Mouse (Mus musculus) brown adipose tissue, adult 24 weeks (tissue): Measurements from ENCODE around the gene Ppp1r13b. TPM values are rescaled to one million over a fixed set of nuclear protein-coding genes. Genes with fewer than 3 reads are reported as not detected.

Source experiments
- H3K27ac ChIP-seq: fragments of 200-500 bp; replicated peaks from 2 replicates; pipeline ENCODE4 v1.5.1; 2012; ENCODE audit warnings: low read depth, mild to moderate bottlenecking, low read length
- H3K4me1 ChIP-seq: fragments of 200-500 bp; 2 replicates; pipeline ENCODE4 v1.6.1; 2012; ENCODE audit warnings: low read length, mixed read lengths; ENCODE audit not compliant: control insufficient read depth, insufficient read depth, insufficient read length
- H3K4me3 ChIP-seq: fragments of 200-500 bp; 2 replicates; pipeline ENCODE4 v1.5.1; 2012; ENCODE audit warnings: low read depth, mild to moderate bottlenecking, low read length, moderate library complexity; ENCODE audit not compliant: insufficient read depth
- polyA plus RNA-seq: library from polyadenylated mRNA; stranded (reverse); fragments of >200 nt; gene quantifications from 2 replicates; pipeline ENCODE4 v1.2.4, GENCODE M21; 2012; ENCODE audit not compliant: missing spikeins, insufficient read depth, insufficient read length

Gene Ppp1r13b
- polyA plus RNA-seq, 1 experiment = 5.9 TPM

DNA sequence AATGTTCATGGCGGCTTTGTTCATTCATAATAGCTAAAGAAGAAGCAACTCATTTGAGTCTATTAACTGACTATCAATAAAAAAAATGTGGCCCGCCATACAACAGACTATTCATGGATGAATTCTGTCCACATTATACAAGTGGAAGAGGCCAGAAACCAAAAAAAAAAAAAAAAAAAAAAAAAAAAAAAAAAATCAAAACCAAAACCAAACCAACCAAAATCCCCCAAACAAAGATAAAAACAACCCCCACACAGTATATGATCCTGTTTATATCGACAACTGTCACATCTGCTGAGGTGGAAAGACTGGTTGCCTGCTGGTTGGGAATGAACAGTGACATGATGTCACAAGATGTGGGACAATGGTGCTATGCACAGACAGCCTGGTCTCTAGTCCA, 32.4 kb downstream of the Ppp1r13b start:
- H3K4me1 ChIP-seq = no peaks in the 10 kb centered on the region; the same call in 1 of the 2 replicates
- H3K27ac ChIP-seq = no peak overlapping the region
- H3K4me3 ChIP-seq = no peak overlapping the region

GRCm38 (mm10) chr12:111874601-111875140, 33.2 kb downstream of the Ppp1r13b start:
- Histone ChIP-seq H3K27ac (no peak overlapping the region), H3K4me3 (no peak overlapping the region), H3K4me1 (no peaks in the 10 kb centered on the region; the same call in 1 of the 2 replicates)

DNA sequence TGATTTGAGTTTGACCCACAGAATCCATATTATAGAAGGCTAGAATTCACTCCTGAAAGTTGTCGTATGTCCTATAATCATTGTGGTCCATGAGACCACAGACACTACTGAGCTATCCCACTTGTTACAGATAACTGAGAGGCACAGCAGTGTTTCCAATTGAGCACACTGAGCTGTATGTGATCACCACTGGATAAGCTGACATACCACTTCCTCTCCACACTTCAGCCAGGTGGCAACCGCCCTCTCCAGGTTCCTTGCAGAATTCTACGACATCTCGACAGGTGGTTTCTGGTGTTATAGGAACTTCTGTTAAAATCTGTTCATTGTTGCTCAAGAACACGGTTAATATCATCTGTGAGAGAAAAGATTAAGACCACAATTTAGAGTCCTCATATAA, 35.8 kb downstream of the Ppp1r13b start:
- H3K4me1 ChIP-seq = no peaks in the 10 kb centered on the region; the same call in 1 of the 2 replicates
- no peak overlapping the region for H3K4me3 ChIP-seq
- no peak overlapping the region for H3K27ac ChIP-seq

- no peaks in the 10 kb centered on the region; the same call in 1 of the 2 replicates for H3K4me1 ChIP-seq
- H3K4me3 ChIP-seq = no peak overlapping the region
- no peak overlapping the region for H3K27ac ChIP-seq
These were observed 37.1 kb downstream of the Ppp1r13b start for GRCm38 (mm10) chr12:111870811-111871210.

GRCm38 (mm10) chr12:111869806-111870205, 38.1 kb downstream of the Ppp1r13b start:
- H3K27ac ChIP-seq = no peak overlapping the region
- no peaks in the 10 kb centered on the region for H3K4me1 ChIP-seq

GRCm38 (mm10) chr12:111864206-111864824, 43.6 kb downstream of the Ppp1r13b start:
- Histone ChIP-seq H3K27ac (no peak overlapping the region), H3K4me3 (no peak overlapping the region), H3K4me1 (no peaks in the 10 kb centered on the region)

More at GRCm38 (mm10) chr12:111869806-111870205, 38.1 kb downstream of the Ppp1r13b start:
- no peak overlapping the region for H3K4me3 ChIP-seq

DNA sequence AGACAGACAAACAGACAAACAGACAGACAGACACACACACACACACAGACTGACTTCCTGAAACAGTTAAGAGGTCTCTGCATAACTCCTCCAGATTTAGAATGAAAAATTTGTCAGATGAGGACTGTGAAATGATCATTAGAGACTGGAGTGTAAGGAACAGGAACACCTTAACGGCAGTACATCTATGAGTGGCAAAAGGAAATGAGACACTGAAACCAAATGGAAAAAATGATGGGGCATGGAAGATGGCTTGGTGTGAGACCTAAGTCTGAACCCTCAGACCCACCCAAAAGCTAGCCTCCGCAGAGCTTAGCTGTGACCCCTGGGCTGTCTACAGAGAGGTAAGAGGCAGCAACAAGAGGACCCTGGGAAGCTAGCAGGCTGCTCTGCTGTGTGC, 52.5 kb downstream of the Ppp1r13b start:
- no peaks in the 10 kb centered on the region for H3K4me1 ChIP-seq
- no peak overlapping the region for H3K27ac ChIP-seq
- H3K4me3 ChIP-seq = no peak overlapping the region

DNA sequence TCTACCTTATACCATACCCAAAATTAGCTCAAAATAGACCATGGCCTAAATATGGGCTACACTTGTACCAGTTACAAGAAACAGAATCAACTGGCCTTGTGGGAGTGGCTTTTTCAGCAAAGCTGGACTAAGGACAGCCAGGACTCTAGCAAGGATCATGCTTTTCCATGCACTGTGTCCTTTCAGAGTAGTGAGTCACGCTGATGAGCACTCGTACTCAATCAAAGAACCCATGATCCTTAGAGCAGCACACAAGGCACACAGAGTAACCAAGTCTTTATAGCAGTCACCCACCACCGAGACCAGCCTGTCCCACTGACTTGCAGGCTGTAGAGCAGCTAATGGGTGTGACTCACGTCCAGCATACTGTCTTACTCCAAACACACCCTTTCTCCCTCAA, 54.4 kb downstream of the Ppp1r13b start:
- no peaks in the 10 kb centered on the region for H3K4me1 ChIP-seq
- no peak overlapping the region for H3K27ac ChIP-seq
- no peak overlapping the region for H3K4me3 ChIP-seq

DNA sequence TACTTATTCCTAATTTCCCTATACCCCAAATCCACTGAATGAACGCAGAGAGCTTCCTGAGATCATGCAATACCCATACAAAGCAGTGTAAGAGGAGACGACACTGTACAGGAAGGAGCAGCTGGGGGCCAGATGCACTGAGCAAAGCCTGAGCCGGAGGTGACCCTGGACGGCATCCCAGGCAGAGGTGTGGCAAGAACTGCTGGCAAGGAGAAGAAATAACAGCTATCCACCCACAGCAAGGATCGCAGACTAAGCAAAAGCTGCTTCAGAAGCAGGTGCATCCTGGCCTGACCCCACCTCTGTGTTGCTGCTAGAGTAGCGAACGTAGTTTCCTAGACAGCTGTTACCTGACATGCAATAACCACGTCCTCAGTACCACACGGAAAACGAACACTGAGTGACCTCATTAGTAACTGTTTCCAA, 54.9 kb downstream of the Ppp1r13b start:
- no peaks in the 10 kb centered on the region for H3K4me1 ChIP-seq
- H3K27ac ChIP-seq = no peak overlapping the region
- no peak overlapping the region for H3K4me3 ChIP-seq

DNA sequence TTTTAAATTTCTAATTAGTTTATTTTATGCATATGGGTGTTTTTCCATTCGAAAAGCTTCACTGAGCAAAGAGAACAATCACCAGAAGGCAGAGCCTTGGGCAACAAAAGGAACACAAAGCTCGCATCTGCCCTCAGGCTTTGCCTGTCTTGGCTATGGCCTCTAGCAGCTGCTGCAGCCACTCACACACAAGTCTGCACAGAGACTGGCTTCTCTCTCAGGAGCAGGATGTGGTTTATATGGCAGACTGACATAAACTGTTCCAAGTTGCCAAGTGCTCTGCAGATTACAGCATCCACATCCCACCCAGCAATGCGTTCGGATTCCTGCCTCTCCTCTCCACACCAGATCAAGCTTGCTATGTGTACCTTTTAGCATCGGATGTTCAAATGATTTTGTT, 56.2 kb downstream of the Ppp1r13b start:
- Histone ChIP-seq H3K4me1 (no peaks in the 10 kb centered on the region), H3K27ac (no peak overlapping the region), H3K4me3 (no peak overlapping the region)

DNA sequence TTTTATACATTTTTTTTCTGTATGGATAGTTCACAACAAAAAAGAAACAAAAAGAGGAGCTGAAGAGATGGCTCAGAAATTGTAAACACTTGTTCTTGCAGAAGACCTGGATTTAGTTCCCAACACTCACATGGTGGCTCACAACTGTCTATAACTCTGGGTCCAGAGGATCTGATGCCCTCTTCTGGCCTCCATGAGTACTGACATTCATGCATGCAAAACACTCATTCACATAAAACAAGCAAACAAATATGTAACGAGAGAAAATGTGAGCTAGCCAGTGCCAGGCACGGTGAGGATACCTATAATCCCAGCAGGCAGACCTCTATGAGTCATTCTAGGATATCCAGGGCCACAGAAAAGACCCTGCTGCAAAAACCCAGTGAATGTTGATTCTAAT, 56.7 kb downstream of the Ppp1r13b start:
- no peak overlapping the region for H3K4me3 ChIP-seq
- no peaks in the 10 kb centered on the region for H3K4me1 ChIP-seq
- H3K27ac ChIP-seq = no peak overlapping the region

DNA sequence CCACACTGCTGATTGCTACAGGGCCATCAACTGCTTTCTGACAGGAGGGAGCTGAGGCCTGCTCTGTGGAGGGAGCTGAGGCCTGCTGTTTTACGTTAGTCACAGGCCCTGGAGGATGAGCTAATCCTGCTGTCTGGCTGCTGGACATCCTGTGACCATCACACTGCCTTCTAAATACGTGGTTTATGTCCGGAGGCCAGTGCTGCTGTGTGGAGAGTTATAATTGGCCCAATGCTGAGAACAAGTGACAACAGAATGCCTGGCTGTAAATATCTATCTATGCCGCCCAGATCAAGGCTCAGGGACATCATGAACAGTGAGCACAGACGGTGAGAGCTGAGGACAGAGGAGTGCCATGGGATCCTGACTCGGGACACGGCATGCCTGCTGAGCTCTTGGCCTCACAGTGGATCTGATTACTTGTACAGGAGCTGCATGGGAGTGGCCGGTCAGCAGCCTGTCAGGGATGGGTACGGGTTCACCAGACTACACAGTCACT, 59.6 kb downstream of the Ppp1r13b start:
- Histone ChIP-seq H3K27ac (no peak overlapping the region), H3K4me3 (no peak overlapping the region), H3K4me1 (peaks cover 2% of the 10 kb centered on the region; the same call in 1 of the 2 replicates)

- H3K4me3 ChIP-seq = no peak overlapping the region
- H3K4me1 ChIP-seq = peaks cover 2% of the 10 kb centered on the region; the same call in 1 of the 2 replicates
These were observed 61.1 kb downstream of the Ppp1r13b start for GRCm38 (mm10) chr12:111846815-111847214.

GRCm38 (mm10) chr12:111845953-111846352, 62.0 kb downstream of the Ppp1r13b start:
- Histone ChIP-seq H3K27ac (no peak overlapping the region), H3K4me1 (peaks cover 2% of the 10 kb centered on the region; the same call in 1 of the 2 replicates)

More at GRCm38 (mm10) chr12:111846815-111847214, 61.1 kb downstream of the Ppp1r13b start:
- no peak overlapping the region for H3K27ac ChIP-seq

DNA sequence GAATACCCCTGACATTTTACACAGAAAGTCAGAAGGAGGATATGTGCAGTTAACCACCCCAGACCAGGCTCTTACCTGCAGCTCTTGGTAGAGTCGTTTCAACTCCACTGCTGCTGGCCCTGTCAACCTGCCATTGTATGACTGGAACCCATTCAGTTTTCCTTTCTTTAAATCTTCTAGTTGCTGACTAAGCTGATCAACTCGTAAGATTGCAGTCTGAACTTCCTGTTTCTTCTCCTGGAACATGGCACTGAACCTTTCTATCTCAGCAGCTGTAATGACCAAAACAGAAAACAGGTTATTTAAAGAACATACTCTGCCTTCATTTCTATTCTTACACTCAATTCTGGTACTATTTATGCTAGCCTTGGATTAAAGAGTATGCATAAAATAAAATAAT, 64.4 kb downstream of the Ppp1r13b start:
- Histone ChIP-seq H3K27ac (no peak overlapping the region), H3K4me3 (no peak overlapping the region), H3K4me1 (peaks cover 2% of the 10 kb centered on the region; the same call in 1 of the 2 replicates)

More at GRCm38 (mm10) chr12:111845953-111846352, 62.0 kb downstream of the Ppp1r13b start:
- H3K4me3 ChIP-seq = no peak overlapping the region
